Mouse (Mus musculus): ENCODE results near the gene Adh5. TPM values are rescaled to one million over a fixed set of nuclear protein-coding genes. Genes with fewer than 3 reads are reported as not detected.

The Adh5 gene
- total and polyA plus RNA-seq, 2 experiments from 2014 or later = 93.2 to 163 TPM

- TF ChIP-seq CTCF (IDR thresholded peaks at IDR 0.05) = no peak
- Histone ChIP-seq H3K4me1 (ENCODE audit: insufficient read depth, low read length) (no peaks in the 10 kb centered on the region), H3K4me2 (ENCODE audit: low read depth, low read length, poor library complexity, severe bottlenecking) (no peak overlapping the region), H3K4me3 (ENCODE audit: low read depth, low read length) (no peak overlapping the region), H3K36me3 (ENCODE audit: insufficient read depth, low read length) (no peaks in the 10 kb centered on the region), H3K9me3 (ENCODE audit: low read length) (no peaks in the 10 kb centered on the region), H3K27me3 (ENCODE audit: insufficient read depth, low read length) (no peaks in the 10 kb centered on the region), H3K9ac (replicated peaks; ENCODE audit: low read length, poor library complexity, severe bottlenecking) (no peak overlapping the region), H3K27ac (ENCODE audit: low read depth, low read length) (no peak overlapping the region)
- 82% methylated on average over 3 of the region's 3 CpGs for WGBS
- DNase-seq (ENCODE audit: low spot score) (no peak), ATAC-seq (ENCODE audit: low FRiP score) (no peak)
These were observed 50.8 kb downstream of the Adh5 start for GRCm38 (mm10) chr3:138493668-138494067.

- H3K27me3 ChIP-seq (ENCODE audit: insufficient read depth, low read length) = no peaks in the 10 kb centered on the region
- no peak for ATAC-seq (ENCODE audit: low FRiP score)
- H3K36me3 ChIP-seq (ENCODE audit: insufficient read depth, low read length) = no peaks in the 10 kb centered on the region
- H3K4me3 ChIP-seq (ENCODE audit: low read depth, low read length) = no peak overlapping the region
- no peak for DNase-seq (ENCODE audit: low spot score)
- H3K9me3 ChIP-seq (ENCODE audit: low read length) = no peaks in the 10 kb centered on the region
- no peak overlapping the region for H3K27ac ChIP-seq (ENCODE audit: low read depth, low read length)
- WGBS = 55% methylated on average over 1 of the region's 1 CpGs
- TF ChIP-seq CTCF (IDR thresholded peaks at IDR 0.05) = no peak
- no peak overlapping the region for H3K9ac ChIP-seq (replicated peaks; ENCODE audit: low read length, poor library complexity, severe bottlenecking)
- H3K4me1 ChIP-seq (ENCODE audit: insufficient read depth, low read length) = no peaks in the 10 kb centered on the region
- H3K4me2 ChIP-seq (ENCODE audit: low read depth, low read length, poor library complexity, severe bottlenecking) = no peak overlapping the region
These were observed 51.7 kb downstream of the Adh5 start for GRCm38 (mm10) chr3:138494565-138494964.

DNA sequence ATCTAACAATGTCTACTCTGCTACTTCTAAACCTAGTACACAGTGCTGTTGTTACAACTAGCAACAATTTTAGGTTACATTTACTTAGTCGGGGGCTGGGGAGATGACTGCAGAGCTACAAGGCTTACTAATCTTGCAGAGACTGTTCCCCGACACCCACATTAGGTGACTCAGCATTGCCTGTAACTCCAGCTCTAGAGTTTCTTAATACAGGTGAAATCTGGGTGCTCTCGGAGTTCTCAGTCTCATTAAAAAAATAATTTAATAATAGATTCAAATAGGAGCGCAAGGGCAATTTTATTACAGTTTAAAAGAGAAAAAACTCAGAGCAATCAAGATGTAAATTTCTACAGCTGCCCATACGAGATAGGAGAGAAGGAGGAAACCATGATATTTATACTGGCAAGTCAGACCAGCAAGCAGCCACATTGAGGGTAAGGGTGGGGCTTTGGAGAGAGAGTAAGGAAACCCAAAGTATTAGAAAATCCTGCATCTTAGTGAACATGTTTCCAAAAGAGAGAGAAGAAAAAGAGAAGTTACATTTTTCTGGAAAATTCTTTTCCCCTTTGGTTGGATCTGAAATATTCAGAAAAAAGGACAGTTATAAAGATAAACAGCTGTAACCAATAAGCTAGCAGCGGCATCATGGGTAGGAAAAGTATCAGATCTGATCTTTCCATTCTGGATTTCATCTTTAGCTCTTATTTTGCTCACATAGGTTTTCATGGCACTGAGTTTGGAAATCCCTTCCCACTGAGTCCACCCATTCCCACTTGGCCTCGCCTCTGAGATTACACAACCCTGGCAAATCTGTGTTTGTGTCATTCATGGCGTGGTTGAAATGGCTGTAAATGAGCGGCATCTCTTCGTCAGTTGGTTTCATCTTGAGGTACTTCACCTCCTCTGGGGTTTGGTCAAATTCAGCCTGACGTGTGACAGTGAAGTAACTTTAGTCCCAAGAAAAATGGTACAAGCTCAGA is 52.6 kb downstream of the Adh5 start:
- DNase-seq (ENCODE audit: low spot score) (no peak), ATAC-seq (ENCODE audit: low FRiP score) (no peak)
- no peak overlapping the region for H3K4me2 ChIP-seq (ENCODE audit: low read depth, low read length, poor library complexity, severe bottlenecking)
- 89% methylated on average over 11 of the region's 11 CpGs for WGBS
- H3K4me3 ChIP-seq (ENCODE audit: low read depth, low read length) = no peak overlapping the region
- no peak for TF ChIP-seq CTCF (IDR thresholded peaks at IDR 0.05)
- no peak overlapping the region for H3K27ac ChIP-seq (ENCODE audit: low read depth, low read length)
- no peaks in the 10 kb centered on the region for H3K9me3 ChIP-seq (ENCODE audit: low read length)
- no peak overlapping the region for H3K9ac ChIP-seq (replicated peaks; ENCODE audit: low read length, poor library complexity, severe bottlenecking)
- H3K4me1 ChIP-seq (ENCODE audit: insufficient read depth, low read length) = no peaks in the 10 kb centered on the region
- no peaks in the 10 kb centered on the region for H3K27me3 ChIP-seq (ENCODE audit: insufficient read depth, low read length)
- H3K36me3 ChIP-seq (ENCODE audit: insufficient read depth, low read length) = no peaks in the 10 kb centered on the region

DNA sequence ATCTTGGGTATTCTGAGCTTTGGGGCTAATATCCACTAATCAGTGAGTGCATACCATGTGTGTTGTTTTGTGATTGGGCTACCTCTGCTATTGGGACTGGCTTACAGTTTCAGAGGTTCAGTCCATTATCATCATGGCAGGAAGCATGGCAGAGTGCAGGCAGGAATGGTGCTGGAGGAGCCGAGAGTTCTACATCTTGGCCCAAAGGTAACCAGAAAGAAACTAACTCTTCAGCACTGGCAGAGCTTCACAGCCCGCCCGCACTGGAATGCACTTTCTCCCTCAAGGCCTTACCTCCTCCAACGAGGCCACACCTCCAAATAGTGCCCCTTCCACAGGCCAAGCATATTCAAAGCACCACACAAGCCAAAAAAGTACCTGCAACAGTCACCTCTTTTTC is 55.8 kb downstream of the Adh5 start:
- WGBS = 81% methylated on average over 4 of the region's 4 CpGs
- H3K27ac ChIP-seq (ENCODE audit: low read depth, low read length) = no peak overlapping the region
- no peaks in the 10 kb centered on the region for H3K36me3 ChIP-seq (ENCODE audit: insufficient read depth, low read length)
- no peak overlapping the region for H3K9ac ChIP-seq (replicated peaks; ENCODE audit: low read length, poor library complexity, severe bottlenecking)
- H3K4me3 ChIP-seq (ENCODE audit: low read depth, low read length) = no peak overlapping the region
- no peak overlapping the region for H3K4me2 ChIP-seq (ENCODE audit: low read depth, low read length, poor library complexity, severe bottlenecking)
- no peaks in the 10 kb centered on the region for H3K9me3 ChIP-seq (ENCODE audit: low read length)
- no peak for DNase-seq (ENCODE audit: low spot score)
- no peak for TF ChIP-seq CTCF (IDR thresholded peaks at IDR 0.05)
- no peaks in the 10 kb centered on the region for H3K4me1 ChIP-seq (ENCODE audit: insufficient read depth, low read length)
- H3K27me3 ChIP-seq (ENCODE audit: insufficient read depth, low read length) = no peaks in the 10 kb centered on the region
- no peak for ATAC-seq (ENCODE audit: low FRiP score)

DNA sequence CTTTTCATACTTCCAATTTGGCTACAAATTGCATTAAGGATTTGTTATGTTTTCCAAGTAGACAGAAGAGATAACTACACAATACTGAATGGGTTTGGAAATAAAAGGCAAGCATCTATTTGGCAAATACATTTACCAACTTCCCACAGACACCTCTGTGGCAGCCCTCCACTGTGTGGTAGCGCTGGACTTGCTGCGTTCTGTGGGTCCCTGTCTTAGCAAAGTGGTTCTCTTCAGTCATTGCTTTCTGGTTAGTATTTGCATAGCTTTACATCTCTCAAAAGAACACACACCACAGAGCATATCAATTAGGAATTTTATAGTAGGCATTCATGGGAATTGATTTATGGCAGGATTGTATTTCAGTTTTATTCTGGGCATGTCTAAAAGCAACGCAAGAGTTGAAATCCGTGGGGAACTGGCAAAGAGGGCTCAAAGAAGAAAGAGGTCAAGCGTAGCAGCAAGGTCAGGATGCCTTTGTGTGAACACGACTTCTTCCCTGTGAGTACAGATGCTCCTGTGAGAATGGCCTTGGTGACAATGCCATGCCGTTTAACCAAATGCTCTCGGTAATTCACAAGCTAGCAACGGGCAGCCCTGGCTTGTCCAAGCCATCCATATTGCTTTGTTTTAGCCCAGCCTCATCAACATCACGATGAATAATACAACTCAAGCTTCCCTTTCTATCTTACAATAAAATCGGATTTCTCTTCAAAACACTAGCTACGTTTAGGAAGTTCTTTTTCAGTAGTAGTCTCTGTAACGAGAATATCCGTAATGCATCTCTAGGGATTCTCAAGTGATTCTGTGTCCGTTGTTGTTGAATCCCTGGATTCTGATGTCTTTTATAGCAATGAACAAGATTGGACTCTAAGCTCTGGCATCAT is 57.2 kb downstream of the Adh5 start:
- Histone ChIP-seq H3K9me3 (ENCODE audit: low read length) (no peaks in the 10 kb centered on the region), H3K36me3 (ENCODE audit: insufficient read depth, low read length) (no peaks in the 10 kb centered on the region), H3K4me2 (ENCODE audit: low read depth, low read length, poor library complexity, severe bottlenecking) (0 out of 2 replicates have a peak overlapping the region, but pooled peaks have one; percentile 1), H3K27me3 (ENCODE audit: insufficient read depth, low read length) (no peaks in the 10 kb centered on the region), H3K27ac (ENCODE audit: low read depth, low read length) (no peak overlapping the region), H3K4me1 (ENCODE audit: insufficient read depth, low read length) (no peaks in the 10 kb centered on the region), H3K4me3 (ENCODE audit: low read depth, low read length) (no peak overlapping the region), H3K9ac (replicated peaks; ENCODE audit: low read length, poor library complexity, severe bottlenecking) (0 out of 2 replicates have a peak overlapping the region, but pooled peaks have one; percentile 36)
- 22% methylated on average over 15 of the region's 15 CpGs for whole genome bisulfite sequencing
- DNase-seq (ENCODE audit: low spot score) (no peak), ATAC-seq (ENCODE audit: low FRiP score) (no peak)
- no peak for TF ChIP-seq CTCF (IDR thresholded peaks at IDR 0.05)
